Mouse (Mus musculus) MN1 (cell line): ENCODE results near the gene Inafm1.
"Not testable (repeated sequence)": the region's sequence is repeated elsewhere in the genome, so short reads cannot be mapped to it uniquely, and the experiment has no call there.

Source experiments
- DNase-seq: peaks from one replicate; pipeline ENCODE4 v3.0.0-alpha.2; 2016; ENCODE audit warnings: low spot score

Gene Inafm1

DNA sequence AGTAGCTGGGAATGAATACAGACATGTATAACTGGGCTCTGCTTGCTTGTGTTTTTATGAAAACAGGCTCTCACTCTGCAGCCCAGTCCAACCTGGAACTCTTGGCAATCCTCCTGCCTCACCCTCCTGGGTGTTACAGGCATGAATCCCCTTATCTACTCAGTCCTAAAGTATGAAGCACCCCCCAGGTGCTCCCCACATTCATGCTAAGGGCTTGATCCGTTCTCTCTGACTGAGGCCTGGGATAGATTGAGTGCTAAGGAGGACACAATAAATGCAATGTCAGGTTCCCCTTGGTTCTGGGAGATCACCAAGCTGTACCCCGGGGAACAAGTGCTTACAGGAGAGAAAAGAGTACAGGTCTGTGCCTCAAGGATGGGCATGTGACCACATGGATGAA is 24.2 kb upstream of the Inafm1 start:
- no peak for DNase-seq

DNA sequence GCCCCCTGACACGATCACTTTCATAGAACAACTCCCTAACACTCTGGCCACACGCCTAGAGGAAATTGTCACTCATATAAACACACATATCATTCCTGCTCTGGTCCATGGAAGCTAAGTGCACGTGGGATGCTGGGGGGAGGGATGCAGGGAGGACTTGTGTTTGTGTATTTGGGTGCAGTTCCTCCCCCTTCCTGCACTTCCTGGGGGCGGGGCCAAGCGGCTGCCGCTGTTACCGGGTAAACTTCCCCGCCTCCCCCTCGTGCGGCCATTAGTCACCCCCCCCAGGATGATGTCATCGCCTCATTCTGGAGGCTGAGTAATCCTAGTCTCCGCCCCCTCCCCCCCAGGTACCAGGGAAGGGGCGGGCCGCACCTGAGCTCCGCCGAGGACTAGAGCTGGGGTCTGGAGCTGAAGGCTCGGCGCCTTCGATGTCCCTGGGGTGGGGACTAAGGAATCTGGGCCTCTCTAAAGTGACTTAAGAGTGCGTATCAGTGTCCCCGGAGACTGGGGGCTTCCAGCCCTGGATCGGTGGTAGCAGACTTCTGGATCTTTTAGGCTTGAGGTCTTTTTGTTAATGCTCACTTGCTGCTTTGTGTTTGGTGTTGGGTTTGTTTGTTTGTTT is 23.5 kb upstream of the Inafm1 start:
- DNase-seq, result peak; percentile 88

DNA sequence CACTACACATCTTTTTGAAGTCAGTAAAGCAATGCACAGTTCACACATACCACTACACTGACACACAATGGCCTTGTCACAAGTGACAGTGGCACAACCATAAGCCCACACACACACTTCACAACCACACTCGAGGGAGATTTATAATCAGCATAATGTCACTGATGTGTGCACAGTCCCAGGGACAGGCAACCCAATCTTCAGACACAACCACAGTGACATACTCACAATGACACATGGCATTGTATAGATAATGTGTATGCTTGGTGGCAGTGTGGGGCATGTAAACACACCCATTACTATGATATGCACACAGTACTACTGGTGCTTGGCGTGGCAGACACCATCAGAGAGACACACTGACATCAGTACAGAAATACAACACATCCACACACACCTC is 22.7 kb upstream of the Inafm1 start:
- peak; percentile 21 for DNase-seq

DNA sequence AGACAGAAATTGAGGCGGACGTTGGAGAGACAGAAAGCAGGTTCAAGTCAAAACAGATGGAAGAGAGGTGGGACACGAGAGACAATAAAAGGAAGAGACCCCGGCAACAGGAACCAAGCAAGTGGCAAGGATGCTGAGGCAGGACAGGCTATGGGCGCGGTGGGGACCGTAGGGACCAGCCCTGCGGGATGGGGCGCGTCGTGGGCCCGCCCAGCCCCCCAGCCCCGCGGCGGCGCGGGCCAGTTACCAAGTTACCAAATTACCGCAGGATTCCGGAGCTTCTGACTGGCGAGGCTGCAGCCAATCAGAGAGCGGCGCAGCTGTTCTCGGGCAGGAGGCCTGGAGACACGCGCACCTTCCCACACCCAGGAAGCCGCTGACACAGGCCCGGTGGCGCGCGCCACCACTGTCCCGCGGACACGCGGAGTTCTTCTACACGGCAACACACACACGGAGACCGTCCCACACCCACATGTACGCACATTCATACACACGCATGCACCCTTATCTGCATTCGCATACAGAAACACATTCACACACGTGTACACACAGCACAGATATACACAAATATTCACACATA is 22.0 kb upstream of the Inafm1 start:
- DNase-seq, result peak; percentile 89

DNA sequence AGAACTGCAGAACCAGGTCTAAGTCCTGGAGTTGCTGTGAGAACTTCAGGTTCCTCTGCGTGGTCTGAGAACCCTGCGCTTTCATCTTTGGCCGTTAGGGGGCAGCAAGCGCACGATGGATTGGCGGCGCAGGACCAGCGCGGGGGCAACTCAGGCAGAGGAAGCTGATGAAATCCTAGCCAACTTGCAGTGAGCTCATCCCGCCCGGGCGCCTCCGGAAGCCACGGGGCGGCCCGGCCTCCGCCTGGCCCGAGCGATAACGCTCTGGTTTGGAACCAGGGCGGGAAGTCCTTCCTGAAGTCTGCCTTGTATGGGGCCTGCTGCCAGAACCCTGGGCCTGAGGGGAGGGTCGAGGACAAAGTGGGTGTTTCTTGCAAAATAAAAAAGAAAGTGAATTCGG is 21.4 kb upstream of the Inafm1 start:
- peak; percentile 97 for DNase-seq

DNA sequence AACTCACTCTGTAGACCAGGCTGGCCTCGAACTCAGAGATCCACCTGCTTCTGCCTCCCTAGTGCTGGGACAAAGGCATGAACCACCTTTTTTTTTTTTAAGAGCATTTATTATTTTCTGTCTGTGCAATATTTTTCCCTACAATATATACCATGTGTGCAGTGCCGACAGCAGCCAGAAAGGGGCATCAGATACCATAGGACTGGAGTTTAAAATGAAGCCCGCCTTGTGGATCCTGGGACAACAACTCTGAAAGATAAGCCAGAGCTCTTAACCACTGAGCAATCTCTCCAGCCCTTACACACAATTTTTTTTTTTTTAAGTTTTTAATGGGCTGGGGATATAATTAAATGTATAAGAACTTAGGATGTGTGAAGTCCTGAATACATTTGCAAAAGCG is 20.9 kb upstream of the Inafm1 start:
- peak; percentile 76 for DNase-seq

DNA sequence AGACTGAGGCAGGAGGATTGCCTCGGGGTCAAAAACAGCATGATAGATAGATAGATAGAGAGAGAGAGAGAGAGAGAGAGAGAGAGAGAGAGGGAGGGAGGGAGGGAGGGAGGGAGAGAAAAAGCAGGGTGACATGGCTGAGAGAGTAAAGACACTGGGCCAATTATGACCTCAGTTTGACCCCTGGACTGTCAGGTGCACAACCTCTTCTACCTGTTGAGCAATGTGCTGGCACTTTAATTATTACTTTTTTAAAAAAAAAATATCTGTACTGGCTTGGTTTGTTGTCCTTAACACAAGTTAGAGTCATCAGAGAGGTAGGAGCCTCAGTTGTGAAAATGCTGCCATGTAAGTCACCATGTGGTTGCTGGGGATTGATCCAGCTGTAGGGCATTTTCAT is 14.4 kb upstream of the Inafm1 start:
- no peak for DNase-seq

DNA sequence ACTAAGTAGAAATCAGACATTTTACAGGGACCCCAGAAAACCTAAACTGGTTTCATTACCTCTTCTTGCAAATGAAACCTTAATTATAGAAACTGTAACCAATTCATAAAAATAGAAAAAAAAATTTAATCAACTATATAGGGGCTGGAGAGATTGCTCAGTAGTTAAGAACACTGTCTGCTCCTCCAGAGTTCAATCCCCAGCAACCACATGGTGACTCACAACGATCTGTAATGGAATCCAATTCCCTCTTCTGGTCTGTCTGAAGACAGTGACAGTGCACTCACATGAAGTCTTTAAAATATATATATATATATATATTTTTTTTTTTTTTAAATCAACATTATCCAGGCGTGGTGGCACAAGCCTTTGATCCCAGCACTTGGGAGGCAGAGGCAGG is 13.6 kb upstream of the Inafm1 start:
- DNase-seq, result peak; percentile 39

DNA sequence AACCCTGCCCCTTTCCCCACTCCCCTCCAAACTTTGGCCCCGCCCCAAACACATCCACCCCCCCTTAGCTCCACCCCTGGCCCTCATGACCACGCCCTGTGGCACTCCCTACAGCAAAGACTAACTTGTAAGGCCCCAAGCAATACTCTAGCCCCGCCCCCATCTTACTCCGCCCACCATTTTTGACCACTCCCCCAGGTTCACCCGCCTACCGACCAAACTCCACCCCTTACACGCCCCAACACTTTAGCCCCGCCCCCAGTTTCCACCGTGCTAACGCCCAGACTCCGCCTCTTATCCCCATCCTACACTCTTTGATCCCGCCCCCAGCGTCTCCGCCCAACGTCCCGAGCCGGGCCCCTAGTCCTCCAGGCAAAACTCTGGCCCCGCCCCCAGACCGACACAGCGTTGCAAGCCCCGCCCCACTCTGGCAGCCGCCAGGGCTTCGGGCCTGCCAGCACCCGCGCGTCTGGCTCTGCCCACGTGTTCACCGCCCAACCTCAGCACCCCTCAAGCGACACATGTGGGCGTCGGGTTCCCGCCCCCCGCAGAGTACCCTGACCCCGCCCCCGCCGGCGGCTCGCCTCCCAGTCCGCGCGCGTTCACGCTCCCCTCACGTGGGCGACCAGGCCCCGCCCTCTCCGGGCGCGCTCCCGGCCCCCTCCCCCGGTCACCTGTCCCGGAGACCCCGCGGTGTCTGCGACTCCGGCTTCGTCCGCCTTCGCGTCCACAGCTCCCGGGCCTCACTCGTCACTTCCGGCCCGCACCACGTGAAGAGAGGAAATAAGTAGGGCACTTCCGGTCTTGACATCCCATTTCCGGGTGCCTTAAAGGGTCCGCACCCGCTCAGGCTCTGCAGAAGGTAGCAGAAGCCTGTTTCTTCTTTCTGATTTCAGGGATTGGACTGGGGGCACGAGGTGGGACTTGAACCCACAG is 12.9 kb upstream of the Inafm1 start, which contains the start of gene Ccdc9:
Ccdc9 (minus strand) TSS at position 770 of the 936 bp plus-strand sequence.
- peak; percentile 98 for DNase-seq

DNA sequence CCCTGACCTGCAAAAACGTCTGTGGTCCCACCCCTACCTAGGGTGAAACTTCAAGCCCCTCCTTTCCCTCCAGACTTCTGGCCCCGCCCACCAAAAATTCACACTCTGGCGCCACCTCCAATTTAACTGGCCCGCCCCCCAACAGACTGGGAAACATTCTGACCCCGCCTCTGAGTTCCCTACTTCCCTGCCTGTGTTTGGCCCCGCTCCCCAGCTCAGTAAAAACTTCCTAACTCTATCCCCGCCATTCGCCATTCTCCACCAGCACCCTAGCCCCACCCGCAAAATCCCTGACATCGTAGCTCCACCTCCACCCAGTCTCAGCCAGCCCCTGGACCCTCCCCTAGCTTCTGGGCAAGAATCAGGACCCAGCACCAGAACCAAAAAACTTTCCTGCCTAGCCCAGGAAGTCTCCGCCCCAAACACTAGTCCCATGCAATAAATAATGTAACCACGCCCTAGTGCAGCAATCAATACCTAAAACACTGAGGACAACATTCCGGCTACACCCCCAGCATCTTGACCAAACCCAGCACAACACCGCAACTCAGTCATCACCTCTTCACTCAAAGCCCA is 12.1 kb upstream of the Inafm1 start:
- DNase-seq, result no peak

DNA sequence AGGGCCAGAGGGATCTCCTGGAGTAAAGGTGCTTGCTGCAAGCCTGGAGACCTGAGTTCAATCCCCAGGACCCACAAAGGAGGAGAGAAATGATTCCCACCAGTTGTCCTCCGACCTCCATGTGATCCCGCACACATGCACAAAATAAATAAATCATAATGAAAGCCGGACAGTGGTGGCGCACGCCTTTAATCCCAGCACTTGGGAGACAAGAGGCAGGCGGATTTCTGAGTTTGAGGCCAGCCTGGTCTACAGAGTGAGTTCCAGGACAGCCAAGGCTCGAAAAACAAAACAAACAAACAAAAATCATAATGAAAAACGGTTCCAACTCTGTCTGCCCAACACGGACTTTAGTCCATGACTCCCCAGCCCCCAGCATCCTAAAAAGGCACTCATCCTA is 11.5 kb upstream of the Inafm1 start:
- no peak for DNase-seq

DNA sequence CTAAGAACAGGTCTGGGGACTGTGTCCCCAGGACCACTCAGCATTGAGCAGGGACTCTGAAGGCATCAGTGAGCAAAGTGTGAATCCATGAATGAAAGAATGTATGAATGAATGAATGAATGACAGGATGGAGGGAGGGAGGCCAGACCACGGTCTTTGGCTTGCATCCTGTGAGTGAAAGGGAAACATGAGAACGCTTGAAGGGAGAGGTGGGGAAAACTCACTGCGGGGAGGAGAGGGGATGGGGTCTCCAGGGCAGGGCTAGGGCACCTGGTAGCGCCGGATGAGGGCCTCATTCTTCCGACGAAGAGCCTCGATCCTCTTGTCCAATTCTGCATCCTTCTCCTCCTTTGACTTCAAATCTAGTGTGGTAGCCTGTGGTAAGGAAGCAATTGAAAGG is 10.6 kb upstream of the Inafm1 start:
- DNase-seq, result no peak

DNA sequence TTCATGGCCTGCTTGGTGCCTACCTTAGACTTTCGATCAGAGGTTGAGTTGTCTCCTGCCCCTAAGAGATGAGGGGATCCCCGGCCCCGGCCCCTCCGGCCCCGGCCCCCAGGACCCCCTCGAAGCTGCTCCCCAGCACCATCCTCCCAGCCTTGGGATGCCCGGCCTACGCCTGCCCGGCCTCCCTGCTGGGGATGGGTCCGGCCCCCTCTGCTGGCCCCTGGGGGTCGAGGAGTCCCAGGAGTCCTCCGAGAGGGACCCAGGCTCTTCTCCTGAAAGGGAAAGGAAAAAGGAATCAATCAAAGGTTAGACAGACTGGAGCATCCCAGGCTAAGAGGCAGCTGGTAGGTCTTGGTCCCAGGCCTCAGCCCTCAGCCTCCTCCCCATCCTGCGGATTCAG is 8.9 kb upstream of the Inafm1 start:
- DNase-seq, result no peak

DNA sequence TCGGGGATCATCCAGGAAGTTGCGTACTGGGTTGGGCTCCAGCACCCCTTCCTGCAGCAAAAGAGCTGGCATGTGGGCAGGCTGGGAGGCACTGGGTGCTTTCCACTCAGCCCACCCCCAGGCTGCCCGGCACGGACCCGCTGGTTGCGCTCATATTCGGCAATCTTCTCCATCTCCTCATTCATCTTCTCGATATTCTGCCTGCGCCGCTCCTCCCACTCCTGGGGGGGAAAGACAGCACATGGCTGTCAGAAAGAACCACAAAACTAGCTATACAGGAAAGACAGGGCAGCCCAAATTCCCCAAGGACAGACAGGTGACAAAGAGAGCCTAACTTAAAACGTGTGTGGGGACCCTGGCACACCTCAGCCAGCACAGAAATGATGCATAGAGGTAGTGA is 7.3 kb upstream of the Inafm1 start:
- no peak for DNase-seq

DNA sequence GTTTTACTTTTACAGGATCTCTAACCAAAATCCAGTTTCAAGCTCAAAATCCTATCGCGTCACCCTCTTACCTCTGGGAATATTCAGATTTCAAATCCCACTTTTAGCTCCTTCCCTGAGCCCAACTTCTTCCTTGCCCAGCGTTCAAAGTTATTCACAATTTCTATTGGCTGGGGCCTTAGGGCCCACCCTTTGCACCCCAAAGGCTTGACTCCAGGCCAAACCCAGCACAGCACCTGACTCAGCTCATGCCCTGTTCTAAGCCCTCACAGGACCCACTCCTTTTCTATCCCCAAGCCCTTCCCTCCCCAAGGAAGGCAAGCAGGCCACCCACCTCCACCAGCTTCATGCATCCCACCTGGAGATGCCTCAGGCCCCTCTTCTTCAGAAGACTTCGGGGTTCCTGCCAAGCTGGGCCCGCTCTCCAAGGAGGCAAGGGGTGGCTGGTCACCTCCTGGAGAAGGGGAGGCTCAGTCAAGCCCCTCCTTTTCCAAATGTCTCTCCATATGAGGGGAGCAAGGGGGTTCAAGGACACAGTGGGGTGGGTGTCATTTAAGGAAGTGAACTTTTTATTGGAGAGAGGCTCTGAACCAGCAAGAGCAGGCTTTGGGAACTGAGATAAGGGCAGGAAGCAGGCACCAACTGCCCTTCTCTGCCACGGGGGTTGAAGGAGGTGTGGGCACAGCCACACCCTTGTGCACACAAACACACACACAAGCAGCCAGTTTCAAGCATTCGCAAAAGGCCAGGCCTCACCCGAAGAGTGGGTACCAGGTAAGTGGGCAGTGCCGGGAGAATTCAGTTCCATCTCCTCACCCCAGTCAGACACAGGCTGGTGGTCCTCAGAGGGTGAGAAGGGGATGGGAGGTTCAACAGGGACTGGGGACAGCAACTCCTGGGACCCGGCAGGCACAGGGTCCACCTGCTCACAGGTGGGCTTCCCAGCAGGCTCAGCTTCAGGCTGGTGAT is 1.8 kb upstream of the Inafm1 start:
- DNase-seq, result no peak

DNA sequence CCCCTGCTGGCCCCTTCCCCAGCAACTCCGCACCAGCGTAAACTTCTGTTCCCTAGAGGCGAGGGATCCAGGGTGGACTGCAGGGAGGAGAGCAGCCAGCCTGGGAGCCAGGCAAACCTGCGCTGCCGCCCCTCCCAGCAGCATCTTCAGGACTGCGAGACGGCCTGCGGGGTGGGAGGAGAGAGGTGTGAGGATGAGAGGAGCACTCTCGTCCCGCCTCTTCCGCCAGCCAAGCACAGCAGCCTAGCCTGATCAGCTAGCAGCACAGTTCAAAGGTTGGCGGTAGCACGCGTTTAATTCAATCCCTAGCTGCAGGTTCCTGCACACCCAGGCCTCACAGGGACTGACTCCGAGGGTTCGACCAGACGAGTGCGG is 336 bp upstream of the Inafm1 start:
- DNase-seq, result no peak

DNA sequence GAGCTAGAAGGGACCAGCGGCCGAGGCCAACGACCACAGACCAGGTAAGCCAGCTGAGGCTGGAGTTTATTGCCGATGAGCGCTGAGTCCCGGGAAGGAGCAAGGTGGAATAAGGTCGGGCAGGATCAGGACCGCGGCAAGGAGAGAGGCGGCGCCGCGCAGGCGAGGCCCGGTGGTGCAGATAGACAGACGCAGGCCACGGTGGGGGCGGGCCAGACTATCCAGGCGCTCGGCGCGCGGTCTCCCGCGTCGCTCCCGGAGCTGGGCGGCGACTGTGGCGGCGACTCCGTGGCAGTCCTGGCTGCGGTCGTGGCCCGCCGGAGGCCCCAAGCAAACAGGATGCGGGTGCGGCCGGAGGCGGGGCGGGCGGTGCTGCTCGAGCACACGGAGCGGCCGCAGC is 736 bp downstream of the Inafm1 start:
- DNase-seq, result peak; percentile 75

DNA sequence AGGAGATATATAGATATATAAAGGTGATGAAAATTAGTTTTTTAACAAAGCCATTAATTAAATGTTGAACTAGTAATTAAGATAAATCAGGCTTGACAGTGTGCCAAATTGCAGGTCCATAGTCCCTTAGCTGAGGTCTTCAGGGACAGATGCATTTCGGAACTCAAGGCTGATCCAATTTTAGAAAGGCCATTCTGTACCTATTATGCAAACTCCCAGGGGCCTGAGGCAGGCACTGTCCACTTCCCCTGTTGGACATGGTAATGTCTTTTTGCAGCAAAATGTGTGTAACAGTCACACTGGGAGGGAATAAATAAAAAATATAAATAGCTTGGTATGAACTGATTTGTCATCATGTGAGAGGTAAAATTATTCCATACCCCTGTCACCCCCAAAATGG is 2.3 kb downstream of the Inafm1 start:
- DNase-seq, result no peak

DNA sequence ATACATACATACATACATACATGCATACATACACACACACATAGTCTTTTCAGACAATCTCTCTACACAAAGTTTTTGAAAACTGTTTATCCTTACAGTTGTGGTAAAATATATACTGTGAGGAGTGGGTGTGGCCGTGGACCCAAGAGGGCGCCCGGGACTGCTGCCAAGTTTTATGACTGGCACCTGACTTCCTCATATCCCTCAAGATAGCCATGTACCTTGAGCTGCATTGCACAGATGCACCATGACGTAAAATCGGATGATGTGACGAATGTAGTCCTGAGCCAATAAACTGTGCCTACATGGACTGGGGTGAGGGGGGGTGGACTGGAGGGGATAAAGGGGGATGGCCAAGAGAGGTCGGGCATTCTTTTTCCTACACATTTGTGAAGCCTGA is 6.8 kb downstream of the Inafm1 start:
- not testable (repeated sequence) for DNase-seq

DNA sequence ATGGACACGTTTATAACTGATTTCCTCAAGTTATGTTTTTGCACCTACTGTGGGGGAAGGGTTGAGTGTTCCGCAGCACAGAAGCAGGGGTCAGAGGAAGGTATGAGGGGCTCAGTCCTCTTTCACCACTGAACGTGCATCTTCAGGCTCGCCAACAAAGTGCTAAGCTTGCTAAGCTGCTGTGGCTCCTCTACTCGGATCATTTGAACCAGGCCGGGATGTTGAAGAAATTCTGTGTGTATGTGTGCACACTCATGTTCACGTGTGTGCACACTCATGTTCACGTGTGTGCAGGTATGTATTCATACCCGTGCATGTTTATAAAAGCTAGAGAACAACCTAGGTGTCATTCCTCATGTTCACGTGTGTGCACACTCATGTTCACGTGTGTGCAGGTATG is 7.6 kb downstream of the Inafm1 start:
- no peak for DNase-seq

DNA sequence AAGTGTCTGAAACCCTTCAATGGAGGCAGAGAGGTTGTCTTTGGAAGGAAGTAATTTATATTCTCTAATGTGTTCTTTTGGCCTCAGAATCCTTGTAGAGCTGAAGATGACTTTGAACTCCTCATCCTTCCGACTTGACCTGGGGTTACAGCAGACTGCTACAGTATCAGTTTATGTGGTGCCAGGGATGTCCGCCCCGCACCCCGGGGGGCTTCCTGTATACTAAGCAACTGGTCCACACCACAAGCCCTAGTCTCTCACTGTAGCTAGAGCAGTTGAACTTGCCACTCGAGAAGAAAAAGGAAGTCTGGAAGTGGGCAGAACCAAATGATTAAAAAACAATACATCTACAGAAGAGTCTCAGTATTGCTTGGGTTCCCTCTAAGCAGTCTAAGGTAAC is 9.6 kb downstream of the Inafm1 start:
- DNase-seq, result no peak
